Mouse (Mus musculus): ENCODE data around the gene Ropn1l. TPM values are rescaled to one million over a fixed set of nuclear protein-coding genes. Genes with fewer than 3 reads are reported as not detected.

Gene Ropn1l
- total RNA-seq, 2 experiments from 2014 or later = 0.88 to 1.2 TPM

GRCm38 (mm10) chr15:31393402-31393801 lies 60.1 kb downstream of the Ropn1l start:
- Histone ChIP-seq H3K27ac (peak overlapping the region; percentile 81), H3K4me3 (no peak overlapping the region)
- DNase-seq (ENCODE audit: low spot score in 2 of 2) = peak in 1 of 2 experiments; percentile 67
- no peak for TF ChIP-seq CTCF (conservative IDR thresholded peaks at IDR 0.05)

- DNase-seq (ENCODE audit: low spot score in 2 of 2) = no peak
- TF ChIP-seq CTCF (conservative IDR thresholded peaks at IDR 0.05) = no peak
- Histone ChIP-seq H3K4me3 (no peak overlapping the region), H3K27ac (peak overlapping the region; percentile 81)
Measured at GRCm38 (mm10) chr15:31392705-31393104, 60.8 kb downstream of the Ropn1l start.

- H3K27ac ChIP-seq = peak overlapping the region; percentile 81; the same call in 1 of the 2 replicates
- TF ChIP-seq CTCF (conservative IDR thresholded peaks at IDR 0.05) = no peak
- DNase-seq (ENCODE audit: low spot score in 2 of 2) = no peak
Measured at GRCm38 (mm10) chr15:31392135-31392534, 61.4 kb downstream of the Ropn1l start.

More at GRCm38 (mm10) chr15:31392135-31392534, 61.4 kb downstream of the Ropn1l start:
- no peak overlapping the region for H3K4me3 ChIP-seq

Other genes with a start within 250 kb of the Ropn1l start
- 1 to 10 TPM; 8.9 to 9.2 TPM for gene Dap, start 229.4 kb downstream of the Ropn1l start, total RNA-seq (2021)
- gene Ankrd33b, start 86.0 kb downstream of the Ropn1l start, total RNA-seq (2021) = 10 to 100 TPM; 58.7 to 59.4 TPM
- gene March6, start 77.3 kb upstream of the Ropn1l start, total RNA-seq (2021) = 100 to 1,000 TPM; 186 to 194 TPM
- gene Cmbl, start 111.7 kb upstream of the Ropn1l start, total RNA-seq (2021) = 10 to 100 TPM; 12.7 to 12.8 TPM
- gene Cct5, start 148.1 kb upstream of the Ropn1l start, total RNA-seq (2021) = 100 to 1,000 TPM; 236 to 247 TPM
- gene Fam173b, start 148.1 kb upstream of the Ropn1l start, total RNA-seq (2021) = 10 to 100 TPM; 11.2 to 11.3 TPM

All from layer of hippocampus, adult 2 months (tissue).